Mouse (Mus musculus) spleen, adult 12 weeks (tissue): Measurements from ENCODE around the gene Ubxn6.
"Not testable (repeated sequence)": the region's sequence is repeated elsewhere in the genome, so short reads cannot be mapped to it uniquely, and the experiment has no call there.

Source experiments
- DNase-seq: peaks from one replicate; pipeline ENCODE4 v3.0.0; 2022; ENCODE audit warnings: low spot score

Ubxn6 gene

DNA sequence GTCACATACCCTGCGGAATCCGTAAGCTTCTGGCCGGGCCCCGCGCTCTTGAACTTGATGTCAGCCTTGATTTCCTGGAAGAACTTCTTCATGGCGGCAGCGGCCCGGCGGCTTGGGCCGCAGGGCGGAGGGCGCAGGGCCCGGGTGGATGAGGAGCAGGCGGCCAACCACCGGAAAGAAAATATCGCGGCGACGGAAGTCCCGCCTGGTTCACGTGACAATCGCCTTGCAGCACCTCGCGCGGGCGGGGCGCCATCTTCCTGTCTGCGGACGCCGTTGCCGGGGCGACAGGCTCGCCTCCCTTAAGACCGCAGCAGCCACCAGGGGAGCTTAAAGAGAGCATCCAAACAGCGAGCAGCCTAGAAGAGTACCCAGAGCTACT, at the start of gene Ubxn6:
Gene Ubxn6 (minus strand): TSS at position 202 of the 382 bp plus-strand sequence.
- peak; percentile 90 for DNase-seq

DNA sequence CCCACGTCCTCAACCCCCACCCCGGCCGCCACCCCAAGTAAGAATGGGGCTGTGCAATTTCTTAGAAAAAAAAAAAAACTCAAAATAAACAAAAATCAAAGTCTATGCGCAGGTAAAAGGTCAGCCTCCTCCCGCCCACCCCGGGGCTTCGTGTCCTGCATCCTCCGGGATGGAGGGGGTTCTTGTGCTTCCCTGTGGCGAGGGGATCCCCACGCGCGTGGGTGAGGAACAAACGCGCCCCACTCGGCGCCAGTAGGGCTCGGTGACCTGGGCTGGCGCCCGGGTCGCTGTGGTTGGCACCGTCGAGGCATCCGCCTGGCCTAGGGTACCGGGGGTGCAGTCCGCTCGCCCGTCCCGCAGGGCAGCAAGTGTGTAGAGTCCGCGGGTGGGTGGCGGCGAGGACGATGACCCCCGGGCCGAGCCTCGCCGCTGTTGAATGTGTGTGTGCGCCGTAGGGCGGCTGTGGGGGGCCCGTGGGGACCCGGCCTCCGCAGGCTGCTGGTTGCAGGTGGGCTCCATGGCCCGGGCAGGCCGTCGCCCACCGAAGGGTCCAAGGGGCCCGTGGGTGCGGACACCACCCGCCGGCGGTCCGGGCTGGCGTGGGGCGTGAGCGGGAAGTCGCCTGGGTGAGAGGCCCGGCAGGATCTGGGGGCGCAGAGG, 49.0 kb upstream of the Ubxn6 start:
- no peak for DNase-seq

- DNase-seq = no peak
Observed at GRCm38 (mm10) chr17:56123161-56123560, 48.3 kb upstream of the Ubxn6 start.

GRCm38 (mm10) chr17:56121826-56122225, 47.0 kb upstream of the Ubxn6 start, which contains the start of gene Lrg1:
TSS of gene Lrg1 (minus strand) at chr17:56122001.
- no peak for DNase-seq

DNA sequence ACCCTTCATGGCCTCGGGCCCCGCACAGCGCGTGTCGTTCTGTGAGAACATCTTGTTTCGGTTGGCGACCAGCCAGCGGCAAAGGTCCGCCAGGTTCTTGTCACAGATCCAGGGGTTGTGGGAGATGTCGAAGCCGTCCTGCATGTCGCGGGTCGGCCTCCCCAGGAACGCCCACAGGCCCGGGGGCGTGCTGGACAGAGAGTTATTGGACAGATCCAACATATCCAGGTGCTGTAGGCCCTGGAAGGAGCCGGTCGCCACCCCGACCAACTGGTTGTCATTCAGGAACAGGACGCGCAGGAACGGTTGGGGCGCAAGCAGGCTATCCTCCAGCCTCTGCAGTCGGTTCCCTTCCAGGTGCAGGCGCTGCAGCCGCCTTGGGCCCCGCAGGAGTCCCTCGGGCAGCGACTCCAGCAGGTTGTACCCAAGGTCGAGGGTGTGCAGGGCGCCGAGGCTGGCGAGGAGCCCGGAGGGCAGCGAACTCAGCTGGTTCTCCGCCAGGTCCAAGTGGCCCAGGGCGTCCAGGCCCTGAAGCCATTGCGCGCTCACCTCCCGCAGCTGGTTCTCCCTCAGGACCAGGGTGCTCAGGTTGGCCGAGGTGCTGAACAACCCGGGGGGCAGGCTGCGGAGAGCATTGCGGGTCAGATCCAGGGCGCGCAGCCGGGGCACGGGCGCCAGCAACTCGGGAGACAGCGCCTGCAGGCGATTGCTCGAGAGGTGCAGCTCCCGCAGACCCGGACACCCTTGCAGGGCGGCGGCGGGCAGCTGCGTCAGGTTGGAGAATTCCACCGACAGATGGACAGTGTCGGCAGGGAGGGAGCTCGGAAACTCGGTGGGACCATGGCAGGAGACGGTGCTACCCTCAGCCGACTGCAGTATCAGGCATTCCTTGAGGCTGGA, 45.4 kb upstream of the Ubxn6 start:
- no peak for DNase-seq

DNA sequence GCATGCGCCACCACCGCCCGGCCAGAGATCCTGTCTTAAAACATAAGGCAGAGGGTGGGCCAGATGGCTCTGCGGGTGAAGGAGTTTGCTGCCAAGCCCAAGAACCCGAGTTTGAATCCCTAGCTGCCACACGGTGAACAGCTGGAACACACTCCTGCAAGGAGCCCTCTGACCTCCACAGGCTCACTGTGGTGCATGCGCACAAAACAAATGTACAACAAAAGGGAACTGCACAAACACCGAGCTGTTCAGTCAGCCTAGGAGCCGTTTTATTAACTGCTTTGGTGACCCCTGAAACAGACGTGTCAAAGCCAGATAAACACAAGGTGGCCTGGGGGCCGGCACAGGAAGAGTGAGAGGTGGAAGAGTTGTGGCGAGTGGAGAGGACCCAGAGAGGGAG, 44.6 kb upstream of the Ubxn6 start:
- DNase-seq = no peak

GRCm38 (mm10) chr17:56117251-56117710, 42.5 kb upstream of the Ubxn6 start, which contains the start of gene Plin5:
TSS of gene Plin5 (minus strand) at chr17:56117596.
- no peak for DNase-seq

DNA sequence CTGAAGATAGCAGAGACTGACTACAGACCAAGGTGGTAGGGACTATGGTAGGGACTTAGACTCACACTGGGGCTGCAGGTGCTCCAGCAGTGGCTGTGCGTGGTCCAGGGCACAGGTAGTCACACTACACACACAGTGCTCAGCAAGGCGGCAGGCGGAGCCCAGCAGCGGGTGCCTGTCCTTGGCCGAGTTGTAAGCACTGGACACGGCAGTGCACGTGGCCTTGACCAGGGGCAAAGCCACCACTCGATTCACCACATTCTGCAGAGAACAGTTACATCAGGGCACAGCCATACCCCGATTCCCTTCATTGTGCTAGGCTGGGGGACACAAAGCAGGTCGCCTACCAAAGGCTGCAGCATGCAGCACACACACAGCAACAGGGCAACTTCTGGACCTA, 41.4 kb upstream of the Ubxn6 start:
- DNase-seq = no peak

GRCm38 (mm10) chr17:56112743-56113142, 37.9 kb upstream of the Ubxn6 start:
- no peak for DNase-seq

- DNase-seq = peak; percentile 53
Observed at GRCm38 (mm10) chr17:56111864-56112263, 37.0 kb upstream of the Ubxn6 start.

DNA sequence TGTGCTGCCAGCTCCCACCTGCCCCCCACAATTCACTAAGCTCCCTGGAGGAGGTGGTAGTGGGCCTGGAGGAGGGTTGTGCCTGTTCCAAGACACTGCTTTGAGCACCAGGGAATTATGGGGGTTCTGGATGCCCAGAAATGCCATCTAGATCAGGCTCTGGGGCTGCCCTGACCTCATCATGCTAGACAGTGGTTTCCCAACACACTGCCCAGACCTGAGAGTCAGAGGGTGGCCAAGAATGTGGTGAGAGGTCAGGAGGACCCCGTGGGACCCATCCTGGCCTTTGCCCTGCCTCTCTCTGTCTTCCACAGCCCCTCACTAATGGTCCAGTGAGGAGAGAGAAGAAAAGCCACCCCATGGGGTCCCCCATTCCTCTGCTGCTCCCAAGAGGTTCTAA, 36.2 kb upstream of the Ubxn6 start:
- no peak for DNase-seq

- no peak for DNase-seq
Observed at GRCm38 (mm10) chr17:56110571-56110970, 35.7 kb upstream of the Ubxn6 start.

DNA sequence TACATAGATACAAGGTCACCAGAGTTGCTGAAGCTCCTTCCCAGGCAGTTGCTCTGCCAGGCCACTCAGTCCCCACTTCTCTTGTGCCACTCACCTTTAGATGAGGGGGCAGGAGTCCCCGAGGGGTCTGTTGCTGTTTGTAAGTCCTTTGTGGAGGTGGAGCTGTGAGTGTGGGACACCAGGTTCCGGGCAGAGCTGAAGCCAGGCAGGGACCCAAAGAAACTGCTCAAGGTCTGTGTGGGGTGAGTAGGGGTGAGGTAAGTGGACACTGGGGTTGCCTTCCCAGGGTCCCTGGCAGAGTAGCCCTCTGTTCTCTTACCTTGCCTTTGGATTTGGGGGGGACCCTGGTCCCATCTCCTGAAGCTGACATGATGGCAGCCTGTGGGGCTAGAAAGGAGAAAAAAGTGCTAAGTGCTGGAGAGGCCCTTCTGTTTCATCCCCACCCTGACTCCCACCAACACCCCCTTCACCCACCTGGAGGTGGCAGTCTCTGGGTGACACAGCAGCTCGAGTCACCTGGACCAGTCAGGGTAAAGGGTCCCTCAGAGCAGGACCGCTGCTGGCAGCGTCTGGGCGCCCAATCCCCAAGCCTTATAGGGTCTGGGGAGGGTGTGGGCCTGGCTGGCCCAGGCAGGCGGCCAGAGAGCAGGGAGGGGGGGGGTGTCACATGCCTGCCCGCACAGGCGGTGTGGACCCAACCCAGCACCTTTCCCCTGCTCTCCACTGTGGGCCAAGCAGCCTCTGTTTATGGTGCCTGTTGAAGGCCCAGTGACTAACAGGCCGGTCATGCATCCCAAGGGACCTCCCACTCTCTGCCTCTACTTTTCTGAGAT, 34.6 kb upstream of the Ubxn6 start, which contains the start of gene Plin4:
Gene Plin4 (minus strand): TSS at position 585 of the 833 bp plus-strand sequence.
- no peak for DNase-seq

- DNase-seq = no peak
Observed at GRCm38 (mm10) chr17:56108334-56109044, 33.7 kb upstream of the Ubxn6 start.

DNA sequence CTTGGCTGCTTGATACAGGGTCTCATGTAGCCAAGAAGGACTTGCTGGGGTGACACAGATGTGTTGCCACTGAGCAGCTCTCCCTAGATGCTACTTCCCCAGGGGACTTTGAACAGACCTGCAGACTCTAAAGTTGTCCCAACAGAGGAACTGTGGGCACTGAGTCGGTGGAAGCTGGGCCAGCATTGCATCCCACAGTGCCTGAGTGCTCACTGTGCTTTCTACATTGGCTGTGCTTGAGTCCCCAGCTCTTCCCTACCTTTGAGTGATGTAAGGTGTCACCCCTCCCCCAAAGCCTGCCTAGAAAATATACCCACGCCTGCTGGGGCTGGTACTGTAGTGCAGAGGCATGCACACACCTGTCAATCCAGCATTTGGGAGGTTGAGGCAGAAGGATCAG, 32.9 kb upstream of the Ubxn6 start:
- DNase-seq = no peak

- no peak for DNase-seq
Observed at GRCm38 (mm10) chr17:56106981-56107380, 32.2 kb upstream of the Ubxn6 start.

DNA sequence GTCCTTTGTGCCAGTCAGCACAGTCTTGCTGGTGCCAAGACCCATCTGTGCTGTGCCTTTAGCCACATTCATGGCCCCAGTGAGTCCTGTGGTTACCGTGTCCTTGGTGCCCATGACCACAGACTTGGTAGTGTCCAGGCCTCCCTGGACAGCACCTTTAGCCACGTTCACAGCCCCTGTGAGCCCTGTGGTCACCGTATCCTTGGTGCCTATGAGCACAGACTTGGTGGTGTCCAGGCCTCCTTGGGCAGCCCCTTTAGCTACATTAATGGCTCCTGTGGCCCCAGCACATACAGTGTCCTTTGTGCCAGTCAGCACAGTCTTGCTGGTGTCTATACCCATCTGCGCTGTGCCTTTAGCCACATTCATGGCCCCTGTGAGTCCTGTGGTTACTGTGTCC, 31.6 kb upstream of the Ubxn6 start:
- DNase-seq = not testable (repeated sequence)

DNA sequence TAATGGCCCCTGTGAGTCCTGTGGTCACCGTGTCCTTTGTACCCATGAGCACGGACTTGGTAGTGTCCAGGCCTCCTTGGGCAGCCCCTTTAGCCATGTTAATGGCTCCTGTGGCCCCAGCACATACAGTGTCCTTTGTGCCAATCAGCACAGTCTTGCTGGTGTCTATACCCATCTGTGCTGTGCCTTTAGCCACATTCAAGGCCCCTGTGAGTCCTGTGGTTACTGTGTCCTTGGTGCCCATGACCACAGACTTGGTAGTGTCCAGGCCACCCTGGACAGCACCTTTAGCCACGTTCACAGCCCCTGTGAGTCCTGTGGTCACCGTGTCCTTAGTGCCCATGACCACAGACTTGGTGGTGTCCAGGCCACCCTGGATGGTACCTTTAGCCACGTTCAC, 30.0 kb upstream of the Ubxn6 start:
- not testable (repeated sequence) for DNase-seq

GRCm38 (mm10) chr17:56103465-56104285, 28.8 kb upstream of the Ubxn6 start:
- DNase-seq = no peak

DNA sequence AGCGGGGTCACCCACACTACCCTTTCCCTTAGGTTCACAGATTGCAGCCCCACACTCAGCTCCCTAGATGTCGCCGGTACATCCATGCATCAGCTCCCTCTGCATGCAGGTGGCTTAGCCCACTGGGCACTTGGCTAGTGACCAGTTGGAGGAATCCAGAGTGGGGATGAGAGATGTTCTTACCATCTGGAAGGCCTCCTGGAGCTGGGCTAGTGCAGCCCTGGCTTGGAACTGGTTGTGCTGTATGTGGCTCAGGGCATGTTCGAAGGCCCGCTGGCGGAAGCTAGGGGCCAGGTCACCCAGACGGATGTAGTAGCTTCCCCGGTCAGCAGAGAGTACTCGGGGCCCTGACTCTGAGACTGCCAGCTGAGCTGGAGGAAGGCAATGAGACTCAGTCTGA, 28.1 kb upstream of the Ubxn6 start:
- DNase-seq = no peak

GRCm38 (mm10) chr17:56102158-56102557, 27.3 kb upstream of the Ubxn6 start:
- DNase-seq = no peak
